In genomic region chr3:29903596-29904308, GRCm38 (mm10) we compare ENCODE assay signal across 8 mouse cellular contexts.
A peak's percentile ranks its signal among the peaks of the same experiment; 100 is the strongest.
DNase-seq lines count a peak whose midpoint lies in the region; ATAC-seq and TF ChIP-seq lines count a peak whose summit lies in the region.

No protein-coding gene starts in this region.

- H3K4me2 ChIP-seq in kidney, postnatal 0 days (ENCODE audit: low read length) = no peak overlapping the region
- no peak overlapping the region; the same call in 1 of the 2 replicates for H3K4me2 ChIP-seq in CH12.LX (ENCODE audit: insufficient read depth, low read depth, poor library complexity, severe bottlenecking)

- H3K36me3 ChIP-seq in kidney, postnatal 0 days (ENCODE audit: insufficient read depth, low read length) = no peaks in the 10 kb centered on the region
- H3K36me3 ChIP-seq in CH12.LX (replicated peaks in 1 of 2; ENCODE audit: control insufficient read depth in 1 of 2, insufficient read depth in 1 of 2, low read length in 1 of 2) = no peaks in the 10 kb centered on the region

- in situ Hi-C loops in CH12.LX (cut with MboI; ENCODE audit: low pct_ligation_motif_present, low pct_unique_long_range_greater_than_20kb, low sequenced_read_pairs) = no loop called here

- no peak for TF ChIP-seq POLR2A in CH12.LX (IDR thresholded peaks at IDR 0.05; ENCODE audit: low read depth, low read length)

- WGBS in kidney, postnatal 0 days = 64% methylated on average over 11 of the region's 11 CpGs

- no peak for ATAC-seq in kidney, postnatal 0 days (replicated peaks; ENCODE audit: low FRiP score, low read depth)

- TF ChIP-seq CTCF in kidney, postnatal 0 days (IDR thresholded peaks at IDR 0.05; ENCODE audit: low read depth) = peak; percentile 4; the same call in 1 of the 2 replicates
- TF ChIP-seq CTCF in CH12.LX (conservative IDR thresholded peaks at IDR 0.05 in 1 of 2, IDR thresholded peaks at IDR 0.05 in 1 of 2; ENCODE audit: low read depth in 2 of 2, low read length in 2 of 2) = no peak; a peak in 1 of 4 replicates

- no peaks in the 10 kb centered on the region for H3K4me1 ChIP-seq in kidney, postnatal 0 days (replicated peaks; ENCODE audit: insufficient read depth, low read length)
- H3K4me1 ChIP-seq in CH12.LX (ENCODE audit: control insufficient read depth in 1 of 2, insufficient read depth in 2 of 2) = no peaks in the 10 kb centered on the region

- no peaks in the 10 kb centered on the region for H3K27me3 ChIP-seq in kidney, postnatal 0 days (ENCODE audit: insufficient read depth, low read length)
- no peaks in the 10 kb centered on the region for H3K27me3 ChIP-seq in CH12.LX (replicated peaks)

- H3K9ac ChIP-seq in kidney, postnatal 0 days (ENCODE audit: low read depth, low read length) = no peak overlapping the region
- no peak overlapping the region for H3K9ac ChIP-seq in CH12.LX (ENCODE audit: insufficient read depth, low read depth)

- H3K9me3 ChIP-seq in kidney, postnatal 0 days (replicated peaks; ENCODE audit: low read length) = no peaks in the 10 kb centered on the region
- no peaks in the 10 kb centered on the region for H3K9me3 ChIP-seq in CH12.LX (replicated peaks; ENCODE audit: low read length)

- no peak for TF ChIP-seq EP300 in CH12.LX (IDR thresholded peaks at IDR 0.05; ENCODE audit: low read length)

- dilution Hi-C loops in CH12.LX (cut with MboI; ENCODE audit: extremely low pct_ligation_motif_present, extremely low pct_unique_long_range_greater_than_20kb, low sequenced_read_pairs) = no loop called here

- no peaks in the 10 kb centered on the region for H3K79me2 ChIP-seq in CH12.LX (replicated peaks; ENCODE audit: control insufficient read depth, extremely low read depth, insufficient read depth, poor library complexity, severe bottlenecking)

- no peak overlapping the region for H3K27ac ChIP-seq in kidney, postnatal 0 days
- H3K27ac ChIP-seq in CH12.LX (ENCODE audit: insufficient read depth, low read depth) = no peak overlapping the region

- peak; percentile 44 for DNase-seq in adrenal gland, adult 2 months
- DNase-seq in adrenal gland, postnatal 4 days (ENCODE audit: low spot score in 2 of 2) = no peak
- peak; percentile 35 for DNase-seq in kidney, postnatal 0 days (ENCODE audit: low spot score)
- no peak for DNase-seq in kidney, postnatal 36 days
- DNase-seq in CH12.LX (ENCODE audit: extremely low read depth) = no peak
- DNase-seq in fibroblast of lung, adult 2 months (ENCODE audit: low read depth) = peak; percentile 64
- no peak for DNase-seq in frontal cortex, postnatal 25 days (ENCODE audit: low spot score in 2 of 2)
- DNase-seq in thymus, postnatal 4 days = no peak

- TF ChIP-seq RAD21 in CH12.LX (IDR thresholded peaks at IDR 0.05; ENCODE audit: low read depth, low read length) = peak; percentile 0

- H3K4me3 ChIP-seq in kidney, postnatal 0 days (replicated peaks; ENCODE audit: low read depth, low read length) = no peak overlapping the region
- H3K4me3 ChIP-seq in CH12.LX (replicated peaks in 1 of 3; ENCODE audit: low read depth in 2 of 3, low read length in 2 of 3, poor library complexity in 1 of 3) = no peak overlapping the region

TF ChIP-seq in CH12.LX, 34 proteins besides CTCF, POLR2A, EP300 and RAD21:
- TF ChIP-seq TCF12 (IDR thresholded peaks at IDR 0.05; ENCODE audit: low read depth, low read length) (no peak), ZC3H11A (IDR thresholded peaks at IDR 0.05; ENCODE audit: low read depth, low read length) (no peak), KAT2A (IDR thresholded peaks at IDR 0.05; ENCODE audit: insufficient replicate concordance, low read length) (no peak), ZMIZ1 (IDR thresholded peaks at IDR 0.05; ENCODE audit: low read depth, low read length) (no peak), MAX (IDR thresholded peaks at IDR 0.05; ENCODE audit: low read length) (no peak)

Comparison
In these comparisons a context has a peak if more than half of its experiments do, and no peak if none do; other contexts are left out.
1. DNase-seq: peak in adrenal gland, adult 2 months (single experiment), kidney, postnatal 0 days (single experiment) and fibroblast of lung, adult 2 months (single experiment); none in adrenal gland, postnatal 4 days (0 of 2), kidney, postnatal 36 days (0 of 2), CH12.LX (single experiment), frontal cortex, postnatal 25 days (0 of 2) and thymus, postnatal 4 days (single experiment).